Comparison of ENCODE assay signal across 8 mouse cellular contexts in genomic region chr11:98052129-98052988, GRCm38 (mm10). TPM values are rescaled to one million over a fixed set of nuclear protein-coding genes. Genes with fewer than 3 reads are reported as not detected.
DNase-seq lines count a peak whose midpoint lies in the region; ATAC-seq and TF ChIP-seq lines count a peak whose summit lies in the region.

No protein-coding gene starts in this region.

- peak; percentile 31; the same call in 1 of the 2 replicates for ATAC-seq in forebrain, embryonic 13.5 days
- ATAC-seq in liver, embryonic 12.5 days: no peak
- ATAC-seq in erythroblast, adult 5-6 weeks (replicated peaks; ENCODE audit: low FRiP score, poor library complexity, severe bottlenecking): no peak

- no peak for TF ChIP-seq CTCF in bone marrow, adult 2 months (IDR thresholded peaks at IDR 0.05; ENCODE audit: control insufficient read depth, insufficient read depth, low read length)

- peaks cover 3% of the 10 kb centered on the region for H3K4me1 ChIP-seq in bone marrow, adult 2 months (ENCODE audit: control insufficient read depth, insufficient read depth, low read length)
- H3K4me1 ChIP-seq in forebrain, embryonic 13.5 days: peaks cover 40% of the 10 kb centered on the region
- H3K4me1 ChIP-seq in liver, embryonic 12.5 days: peaks cover 15% of the 10 kb centered on the region; the same call in 1 of the 2 replicates

- peaks cover 80% of the 10 kb centered on the region for H3K27me3 ChIP-seq in forebrain, embryonic 13.5 days
- peaks cover 98% of the 10 kb centered on the region for H3K27me3 ChIP-seq in liver, embryonic 12.5 days (replicated peaks)

- WGBS in bone marrow, adult 2 months: 1% methylated on average over 83 of the region's 83 CpGs
- under 1% methylated on average over 83 of the region's 83 CpGs for WGBS in forebrain, embryonic 13.5 days
- WGBS in liver, embryonic 12.5 days (ENCODE audit: insufficient replicate concordance): 1% methylated on average over 83 of the region's 83 CpGs

- H3K9me3 ChIP-seq in forebrain, embryonic 13.5 days (replicated peaks): no peaks in the 10 kb centered on the region
- no peaks in the 10 kb centered on the region for H3K9me3 ChIP-seq in liver, embryonic 12.5 days (replicated peaks)

- no peak for TF ChIP-seq POLR2A in bone marrow, adult 2 months (IDR thresholded peaks at IDR 0.05; ENCODE audit: borderline replicate concordance, control insufficient read depth, low read depth, low read length)

- no peaks in the 10 kb centered on the region for H3K36me3 ChIP-seq in forebrain, embryonic 13.5 days (ENCODE audit: poor library complexity, severe bottlenecking)
- no peaks in the 10 kb centered on the region for H3K36me3 ChIP-seq in liver, embryonic 12.5 days

- peak overlapping the region; percentile 75 for H3K4me2 ChIP-seq in forebrain, embryonic 13.5 days
- H3K4me2 ChIP-seq in liver, embryonic 12.5 days: peak overlapping the region; percentile 54

- peak overlapping the region; percentile 20; the same call in 1 of the 2 replicates for H3K27ac ChIP-seq in bone marrow, adult 2 months (ENCODE audit: control insufficient read depth, insufficient read depth, low read depth, low read length, poor library complexity)
- peak overlapping the region; percentile 31; the same call in 1 of the 2 replicates for H3K27ac ChIP-seq in forebrain, embryonic 13.5 days
- H3K27ac ChIP-seq in liver, embryonic 12.5 days: no peak overlapping the region

- DNase-seq in left cerebral cortex, adult 18-20 months (ENCODE audit: low spot score in 2 of 2): peak; percentile 36 to 60
- no peak for DNase-seq in left cerebral cortex, adult 8-10 months (ENCODE audit: low spot score in 2 of 2)
- DNase-seq in retina, embryonic 14.5 days (ENCODE audit: low spot score): peak; percentile 55
- DNase-seq in yolk sac, embryonic 10.5 days (ENCODE audit: low spot score): no peak

- H3K9ac ChIP-seq in forebrain, embryonic 13.5 days: peak overlapping the region; percentile 61
- H3K9ac ChIP-seq in liver, embryonic 12.5 days: no peak overlapping the region

- H3K4me3 ChIP-seq in bone marrow, adult 2 months (replicated peaks; ENCODE audit: control insufficient read depth, low read depth, low read length): peak overlapping the region; percentile 47
- H3K4me3 ChIP-seq in forebrain, embryonic 13.5 days: peak overlapping the region; percentile 46
- H3K4me3 ChIP-seq in liver, embryonic 12.5 days: peak overlapping the region; percentile 31

RNA-seq across cellular contexts. Expression of gene Stac2, which starts 0.9 kb away (rescaled TPM):
- total RNA-seq in left cerebral cortex, adult 18-20 months (2021): 100 to 1,000 TPM in 1 of 2 experiments, 10 to 100 TPM in 1; 86.3 to 109 TPM
- 100 to 1,000 TPM in 1 of 4 experiments, 10 to 100 TPM in 3; 83.1 to 109 (median 94.1) TPM for total RNA-seq in left cerebral cortex, adult 8-10 months (2022)
- polyA plus RNA-seq in bone marrow, adult 2 months (2011; ENCODE audit: insufficient read depth, insufficient read length, low replicate concordance, missing spikeins): 0.52 and 1.0 TPM in 2 replicates
- polyA plus RNA-seq in forebrain, embryonic 13.5 days (2015; fragmentation: Nextera tagmentation; extraction: Ambion mirVana): 1.2 and 1.6 TPM in 2 replicates
- polyA plus RNA-seq in liver, embryonic 12.5 days (2016; fragmentation: Nextera tagmentation; extraction: Ambion mirVana): 0.07 and 0.10 TPM in 2 replicates
- total RNA-seq in erythroblast, adult 5-6 weeks (2015; ENCODE audit: low replicate concordance): not detected in 2 replicates
- not detected in 2 replicates for total RNA-seq in erythroblast, adult 5-6 weeks (2017; ENCODE audit: low replicate concordance)

RNA-seq across cellular contexts. Expression of gene Rpl19, which starts 25.8 kb away (rescaled TPM):
- total RNA-seq in left cerebral cortex, adult 18-20 months (2021): 100 to 1,000 TPM; 627 to 650 TPM
- total RNA-seq in left cerebral cortex, adult 8-10 months (2022): 100 to 1,000 TPM; 564 to 674 (median 627) TPM
- polyA plus RNA-seq in bone marrow, adult 2 months (2011; ENCODE audit: insufficient read depth, insufficient read length, low replicate concordance, missing spikeins): 864 and 1,335 TPM in 2 replicates
- 801 and 821 TPM in 2 replicates for polyA plus RNA-seq in forebrain, embryonic 13.5 days (2015; fragmentation: Nextera tagmentation; extraction: Ambion mirVana)
- polyA plus RNA-seq in liver, embryonic 12.5 days (2016; fragmentation: Nextera tagmentation; extraction: Ambion mirVana): 869 and 913 TPM in 2 replicates
- 701 and 899 TPM in 2 replicates for total RNA-seq in erythroblast, adult 5-6 weeks (2015; ENCODE audit: low replicate concordance)
- total RNA-seq in erythroblast, adult 5-6 weeks (2017; ENCODE audit: low replicate concordance): 332 and 357 TPM in 2 replicates

RNA-seq across cellular contexts. Expression of gene Cacnb1, which starts 29.5 kb away (rescaled TPM):
- 100 to 1,000 TPM; 154 to 170 TPM for total RNA-seq in left cerebral cortex, adult 18-20 months (2021)
- 100 to 1,000 TPM; 127 to 142 (median 137) TPM for total RNA-seq in left cerebral cortex, adult 8-10 months (2022)
- 4.6 and 5.3 TPM in 2 replicates for polyA plus RNA-seq in bone marrow, adult 2 months (2011; ENCODE audit: insufficient read depth, insufficient read length, low replicate concordance, missing spikeins)
- 25.9 and 29.9 TPM in 2 replicates for polyA plus RNA-seq in forebrain, embryonic 13.5 days (2015; fragmentation: Nextera tagmentation; extraction: Ambion mirVana)
- polyA plus RNA-seq in liver, embryonic 12.5 days (2016; fragmentation: Nextera tagmentation; extraction: Ambion mirVana): 0.95 and 1.0 TPM in 2 replicates
- total RNA-seq in erythroblast, adult 5-6 weeks (2015; ENCODE audit: low replicate concordance): not detected in 2 replicates
- 0.34 TPM in 1 of 2 replicates, not detected in the other for total RNA-seq in erythroblast, adult 5-6 weeks (2017; ENCODE audit: low replicate concordance)

RNA-seq across cellular contexts. Expression of gene Arl5c, which starts 56.4 kb away (rescaled TPM):
- 1 to 10 TPM; 1.4 to 1.9 TPM for total RNA-seq in left cerebral cortex, adult 18-20 months (2021)
- total RNA-seq in left cerebral cortex, adult 8-10 months (2022): 1 to 10 TPM; 1.5 to 2.1 (median 1.7) TPM
- polyA plus RNA-seq in bone marrow, adult 2 months (2011; ENCODE audit: insufficient read depth, insufficient read length, low replicate concordance, missing spikeins): 33.1 and 47.3 TPM in 2 replicates
- 8.4 and 11.0 TPM in 2 replicates for polyA plus RNA-seq in forebrain, embryonic 13.5 days (2015; fragmentation: Nextera tagmentation; extraction: Ambion mirVana)
- 15.6 and 17.1 TPM in 2 replicates for polyA plus RNA-seq in liver, embryonic 12.5 days (2016; fragmentation: Nextera tagmentation; extraction: Ambion mirVana)
- total RNA-seq in erythroblast, adult 5-6 weeks (2015; ENCODE audit: low replicate concordance): 0.96 and 5.9 TPM in 2 replicates
- total RNA-seq in erythroblast, adult 5-6 weeks (2017; ENCODE audit: low replicate concordance): 1.5 and 2.6 TPM in 2 replicates

Comparison
In these comparisons a context has a peak if more than half of its experiments do, and no peak if none do; other contexts are left out.
1. DNase-seq: peak in left cerebral cortex, adult 18-20 months (2 of 2) and retina, embryonic 14.5 days (single experiment); none in left cerebral cortex, adult 8-10 months (0 of 2) and yolk sac, embryonic 10.5 days (single experiment).
2. RNA of gene Stac2, which starts 0.9 kb away (total RNA-seq): 86.3 to 109 TPM in left cerebral cortex, adult 18-20 months and 83.1 to 109 TPM in left cerebral cortex, adult 8-10 months; not detected in erythroblast, adult 5-6 weeks; every median in the first group is over 10 times any median in the second.
3. RNA of gene Cacnb1, which starts 29.5 kb away (total RNA-seq): 154 to 170 TPM in left cerebral cortex, adult 18-20 months and 127 to 142 TPM in left cerebral cortex, adult 8-10 months; 0.34 TPM in erythroblast, adult 5-6 weeks; every median in the first group is over 10 times any median in the second.
4. Peak in every context shown above with its lines, with median percentiles within 50 percentile points of each other: H3K4me3 ChIP-seq.